Mouse (Mus musculus) forebrain, embryonic 11.5 days (tissue): ENCODE results near the gene Adh6b. TPM values are rescaled to one million over a fixed set of nuclear protein-coding genes. Genes with fewer than 3 reads are reported as not detected.

Experiments
- ATAC-seq: fragments of 200-750 bp; cut with Nextera tagmentation; replicated peaks from 2 replicates; pipeline ENCODE4 v1.8.0; 2017; ENCODE audit warnings: moderate TSS enrichment; ENCODE audit not compliant: low FRiP score
- DNase-seq: peaks from one replicate; pipeline ENCODE4 v3.0.0-alpha.2; 2017; ENCODE audit warnings: low spot score
- H3K27ac ChIP-seq: fragments of 300-500 bp; sonication (generic); 2 replicates; pipeline ENCODE4 v1.5.1; 2014; ENCODE audit warnings: low read depth, low read length
- H3K27me3 ChIP-seq: fragments of 300-500 bp; sonication (generic); 2 replicates; pipeline ENCODE4 v1.6.1; 2014; ENCODE audit warnings: mild to moderate bottlenecking, low read length, mixed read lengths; ENCODE audit not compliant: control insufficient read depth, insufficient read depth
- H3K36me3 ChIP-seq: fragments of 300-500 bp; sonication (generic); 2 replicates; pipeline ENCODE4 v1.6.1; 2014; ENCODE audit warnings: mild to moderate bottlenecking, low read length, moderate library complexity, mixed read lengths; ENCODE audit not compliant: control insufficient read depth, insufficient read depth
- H3K4me1 ChIP-seq: fragments of 300-500 bp; sonication (generic); replicated peaks from 2 replicates; pipeline ENCODE4 v1.6.1; 2014; ENCODE audit warnings: low read length, mixed read lengths; ENCODE audit not compliant: control insufficient read depth, insufficient read depth
- H3K4me2 ChIP-seq: fragments of 300-500 bp; sonication (generic); 2 replicates; pipeline ENCODE4 v1.6.1; 2014; ENCODE audit warnings: low read depth, mild to moderate bottlenecking, low read length, moderate library complexity, mixed read lengths; ENCODE audit not compliant: severe bottlenecking
- H3K4me3 ChIP-seq: fragments of 300-500 bp; sonication (generic); 2 replicates; pipeline ENCODE4 v1.5.1; 2014; ENCODE audit warnings: low read depth, low read length
- H3K9ac ChIP-seq: fragments of 300-500 bp; sonication (generic); 2 replicates; pipeline ENCODE4 v1.6.1; 2014; ENCODE audit warnings: low read length
- H3K9me3 ChIP-seq: fragments of 300-500 bp; sonication (generic); 2 replicates; pipeline ENCODE4 v1.6.1; 2016; ENCODE audit warnings: low read length, mixed read lengths; ENCODE audit not compliant: control insufficient read depth
- WGBS: fragments of 180-500 bp; shearing (Covaris S2); extraction: QIAGEN DNeasy Blood & Tissue Kit; methylation state at CpG from one replicate; pipeline ENCODE4 v1.1.7; 2014; 5-methylcytosine and 5-hydroxymethylcytosine counted together
- polyA plus RNA-seq: library from polyadenylated mRNA; unstranded; fragments of >200 nt; fragmentation: Nextera tagmentation; extraction: Ambion mirVana; gene quantifications from 2 replicates; pipeline ENCODE4 v1.2.1, GENCODE M21; 2014

Gene Adh6b
- polyA plus RNA-seq, 1 experiment from 2014 or later: 0.17 TPM

DNA sequence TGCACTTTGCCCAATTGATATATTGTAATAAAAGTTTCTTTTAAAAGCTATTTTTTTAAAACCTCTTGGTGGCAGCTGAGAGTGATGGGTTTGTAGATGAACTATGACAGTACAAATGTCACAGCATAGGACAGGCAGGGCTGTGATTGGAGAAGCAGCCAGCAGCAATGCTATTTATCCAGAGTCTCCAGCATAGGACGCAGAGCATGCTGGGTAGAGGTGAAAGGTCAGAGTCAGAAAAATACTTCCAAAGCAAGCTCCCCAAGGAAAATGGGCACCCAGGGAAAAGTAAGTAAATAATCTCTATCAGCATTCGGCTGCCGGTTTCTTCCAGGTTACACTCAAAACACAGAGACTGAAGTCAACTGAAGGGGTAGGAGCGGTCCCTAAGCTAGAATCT, 32.3 kb downstream of the Adh6b start:
- WGBS: 89% methylated on average over 4 of the region's 4 CpGs
- Histone ChIP-seq H3K27ac (no peak overlapping the region), H3K4me3 (no peak overlapping the region), H3K9me3 (no peaks in the 10 kb centered on the region), H3K4me1 (no peaks in the 10 kb centered on the region), H3K4me2 (no peak overlapping the region), H3K36me3 (no peaks in the 10 kb centered on the region), H3K27me3 (no peaks in the 10 kb centered on the region), H3K9ac (no peak overlapping the region)
- DNase-seq (no peak), ATAC-seq (no peak)

DNA sequence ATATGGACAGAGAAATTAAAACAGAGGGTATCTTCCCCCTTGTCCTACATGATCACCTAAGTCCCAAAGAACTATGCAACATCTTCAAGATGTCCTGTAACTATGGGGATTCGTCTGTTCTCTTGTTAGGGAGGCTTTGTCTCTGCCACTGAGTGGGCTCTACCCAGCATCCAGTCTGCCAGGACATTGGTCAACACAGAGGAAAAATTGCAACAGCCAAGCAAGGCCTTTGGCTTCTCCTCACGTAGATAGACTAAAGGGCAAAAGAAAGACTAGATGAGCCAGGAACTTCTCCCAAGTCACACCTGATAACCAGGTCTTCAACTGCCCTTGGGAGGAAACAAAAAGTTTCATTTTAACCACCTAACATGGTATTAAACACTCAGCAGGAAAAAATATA, 33.6 kb downstream of the Adh6b start:
- Histone ChIP-seq H3K36me3 (no peaks in the 10 kb centered on the region), H3K4me2 (no peak overlapping the region), H3K9ac (no peak overlapping the region), H3K4me3 (no peak overlapping the region), H3K9me3 (no peaks in the 10 kb centered on the region), H3K4me1 (no peaks in the 10 kb centered on the region), H3K27me3 (no peaks in the 10 kb centered on the region), H3K27ac (no peak overlapping the region)
- 90% methylated on average over 2 of the region's 2 CpGs for WGBS
- no peak for DNase-seq
- no peak for ATAC-seq

DNA sequence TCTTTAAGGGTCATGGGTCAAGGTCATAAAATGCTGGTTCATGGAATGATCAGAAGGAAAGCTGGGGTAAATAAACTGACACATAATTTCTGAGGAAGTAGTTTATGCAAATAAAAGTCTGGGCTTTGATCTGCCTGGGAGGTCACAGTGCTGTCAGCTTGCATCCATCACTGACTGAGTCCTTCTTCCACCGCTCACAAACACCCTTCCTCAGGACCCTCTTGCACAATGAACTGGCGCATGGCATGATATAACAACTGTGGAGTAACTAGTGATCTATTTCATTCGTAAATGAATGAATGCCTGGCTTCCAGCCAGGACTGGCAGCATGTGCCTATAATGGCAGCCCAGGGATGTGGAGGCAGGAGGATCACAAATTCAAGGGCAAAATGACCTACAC, 39.6 kb downstream of the Adh6b start:
- no peak overlapping the region for H3K4me2 ChIP-seq
- no peaks in the 10 kb centered on the region for H3K4me1 ChIP-seq
- H3K9me3 ChIP-seq: no peaks in the 10 kb centered on the region
- 69% methylated on average over 3 of the region's 3 CpGs for WGBS
- no peaks in the 10 kb centered on the region for H3K27me3 ChIP-seq
- H3K9ac ChIP-seq: no peak overlapping the region
- no peaks in the 10 kb centered on the region for H3K36me3 ChIP-seq
- DNase-seq: no peak
- no peak overlapping the region for H3K4me3 ChIP-seq
- 0 out of 2 replicates have a peak, but pooled peaks have one; percentile 51 for ATAC-seq
- no peak overlapping the region for H3K27ac ChIP-seq

DNA sequence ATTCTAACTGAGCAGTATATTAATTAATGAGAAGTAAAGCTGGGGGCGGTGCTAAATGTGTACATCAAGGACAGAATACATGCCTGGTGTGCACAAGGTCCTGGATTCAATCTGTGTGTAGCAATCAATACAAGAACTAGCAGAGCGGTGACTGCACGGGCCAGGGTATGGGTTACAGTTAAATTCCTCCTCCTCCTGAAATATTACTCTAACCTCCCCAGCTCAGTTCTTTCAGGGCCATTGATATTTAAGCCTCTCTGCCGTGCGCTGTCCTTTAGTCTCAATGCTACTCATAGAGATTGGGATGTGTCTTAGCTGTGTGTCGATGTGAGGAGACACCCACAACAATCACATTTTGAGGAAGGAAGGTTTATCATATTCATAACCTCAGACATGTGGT, 45.6 kb downstream of the Adh6b start:
- Histone ChIP-seq H3K4me2 (no peak overlapping the region), H3K27me3 (no peaks in the 10 kb centered on the region), H3K9ac (no peak overlapping the region), H3K27ac (no peak overlapping the region), H3K4me3 (no peak overlapping the region), H3K9me3 (no peaks in the 10 kb centered on the region), H3K36me3 (no peaks in the 10 kb centered on the region), H3K4me1 (no peaks in the 10 kb centered on the region)
- WGBS: 83% methylated on average over 6 of the region's 6 CpGs
- ATAC-seq (no peak), DNase-seq (no peak)

DNA sequence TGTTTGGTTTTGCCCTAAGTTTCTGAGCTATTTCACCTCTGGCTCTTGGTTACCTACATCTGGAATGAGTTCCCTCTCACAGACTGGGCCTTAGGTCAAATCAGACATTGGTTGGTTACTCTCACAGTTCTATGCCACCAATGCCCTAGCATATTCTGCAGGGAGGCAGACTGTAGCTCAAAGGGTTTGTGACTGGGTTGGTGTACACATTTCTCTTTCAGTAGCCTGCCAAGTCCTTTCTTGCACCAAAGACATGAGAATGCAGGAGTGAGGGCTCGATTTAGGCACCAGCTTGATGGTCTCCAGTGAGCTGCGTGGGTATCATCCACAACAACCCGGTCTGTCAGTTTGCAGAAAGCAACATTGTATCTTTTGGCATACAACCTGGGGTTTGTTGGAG, 63.3 kb downstream of the Adh6b start:
- DNase-seq: no peak
- ATAC-seq: no peak
- no peaks in the 10 kb centered on the region for H3K9me3 ChIP-seq
- H3K36me3 ChIP-seq: no peaks in the 10 kb centered on the region
- H3K4me3 ChIP-seq: no peak overlapping the region
- H3K27me3 ChIP-seq: no peaks in the 10 kb centered on the region
- 88% methylated on average over 3 of the region's 3 CpGs for WGBS
- no peak overlapping the region for H3K27ac ChIP-seq
- H3K4me1 ChIP-seq: no peaks in the 10 kb centered on the region
- no peak overlapping the region for H3K4me2 ChIP-seq
- H3K9ac ChIP-seq: no peak overlapping the region

DNA sequence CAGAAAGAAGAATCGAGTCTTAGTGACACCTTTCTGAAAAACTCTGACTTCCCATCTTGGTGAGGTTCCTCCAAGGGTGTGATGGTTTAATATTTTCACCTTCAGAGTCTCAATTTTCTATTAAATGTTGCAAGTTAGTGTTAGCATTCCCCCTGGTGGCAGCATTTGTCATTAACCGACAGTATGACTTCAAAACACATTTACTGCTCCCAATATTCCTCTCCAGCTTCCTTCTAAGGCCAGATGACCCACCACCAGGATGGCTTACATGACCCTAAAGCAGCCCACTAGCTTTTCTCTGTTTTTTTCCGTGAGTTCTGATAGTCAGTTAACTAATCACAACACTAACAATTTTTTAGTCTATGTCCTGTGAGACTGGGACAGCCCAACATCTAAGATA, 63.8 kb downstream of the Adh6b start:
- no peaks in the 10 kb centered on the region for H3K27me3 ChIP-seq
- no peaks in the 10 kb centered on the region for H3K9me3 ChIP-seq
- ATAC-seq (no peak), DNase-seq (no peak)
- H3K36me3 ChIP-seq: no peaks in the 10 kb centered on the region
- no peak overlapping the region for H3K9ac ChIP-seq
- no peak overlapping the region for H3K4me2 ChIP-seq
- H3K27ac ChIP-seq: no peak overlapping the region
- H3K4me3 ChIP-seq: no peak overlapping the region
- no peaks in the 10 kb centered on the region for H3K4me1 ChIP-seq
- WGBS: 52% methylated on average over 3 of the region's 3 CpGs

DNA sequence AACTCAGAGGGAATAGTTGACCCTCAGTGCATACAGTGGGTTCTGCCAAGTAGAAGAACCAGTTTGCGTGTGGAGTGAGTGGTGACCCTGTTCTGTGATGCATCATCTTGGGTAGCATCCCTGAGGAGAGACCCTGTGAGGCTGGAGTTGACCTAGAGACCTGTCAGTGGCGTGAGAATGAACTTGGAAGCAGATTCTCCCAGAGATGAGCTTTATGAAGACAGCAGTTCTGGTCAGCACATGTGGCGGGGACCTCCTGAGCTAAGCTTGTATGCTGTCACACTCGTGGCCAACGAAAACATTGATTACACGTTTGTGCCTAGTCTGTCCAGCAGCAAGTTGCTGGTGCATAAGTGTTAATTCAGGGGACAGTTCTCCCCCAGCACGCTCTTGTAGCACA, 64.3 kb downstream of the Adh6b start:
- Histone ChIP-seq H3K9ac (no peak overlapping the region), H3K4me2 (no peak overlapping the region), H3K4me1 (no peaks in the 10 kb centered on the region), H3K27ac (no peak overlapping the region), H3K36me3 (no peaks in the 10 kb centered on the region), H3K27me3 (no peaks in the 10 kb centered on the region), H3K9me3 (no peaks in the 10 kb centered on the region), H3K4me3 (no peak overlapping the region)
- no peak for DNase-seq
- WGBS: 85% methylated on average over 7 of the region's 7 CpGs
- ATAC-seq: no peak

DNA sequence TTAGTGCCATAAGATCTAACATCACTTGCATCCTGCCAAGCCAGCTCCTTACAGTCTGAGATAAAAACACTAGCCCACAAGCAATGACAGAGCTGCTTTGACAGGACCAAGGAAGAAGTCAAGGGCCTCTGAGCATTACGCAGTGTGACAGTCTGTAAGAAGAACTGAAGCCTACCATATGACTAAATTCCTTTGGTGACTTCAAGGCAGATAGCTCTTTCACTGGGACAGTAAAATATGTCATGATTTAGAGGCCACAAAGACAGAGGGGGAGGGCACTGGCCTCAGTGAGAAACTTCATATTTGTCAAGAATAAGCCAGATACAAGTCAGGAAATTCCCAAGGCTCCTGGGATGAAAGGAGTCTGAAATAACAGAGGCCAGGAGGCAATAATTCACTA, 66.3 kb downstream of the Adh6b start:
- Histone ChIP-seq H3K4me2 (no peak overlapping the region), H3K9ac (no peak overlapping the region), H3K4me3 (no peak overlapping the region), H3K36me3 (no peaks in the 10 kb centered on the region), H3K27ac (no peak overlapping the region), H3K27me3 (no peaks in the 10 kb centered on the region), H3K4me1 (no peaks in the 10 kb centered on the region), H3K9me3 (no peaks in the 10 kb centered on the region)
- no peak for DNase-seq
- no peak for ATAC-seq
- 94% methylated on average over 1 of the region's 1 CpGs for WGBS
